Mouse (Mus musculus): Measurements from ENCODE around the gene Elovl1. TPM values are rescaled to one million over a fixed set of nuclear protein-coding genes. Genes with fewer than 3 reads are reported as not detected.
A peak's percentile ranks its signal among the peaks of the same experiment; 100 is the strongest.

The Elovl1 gene
- polyA plus RNA-seq, 1 experiment from 2014 or later = 63.5 TPM

DNA sequence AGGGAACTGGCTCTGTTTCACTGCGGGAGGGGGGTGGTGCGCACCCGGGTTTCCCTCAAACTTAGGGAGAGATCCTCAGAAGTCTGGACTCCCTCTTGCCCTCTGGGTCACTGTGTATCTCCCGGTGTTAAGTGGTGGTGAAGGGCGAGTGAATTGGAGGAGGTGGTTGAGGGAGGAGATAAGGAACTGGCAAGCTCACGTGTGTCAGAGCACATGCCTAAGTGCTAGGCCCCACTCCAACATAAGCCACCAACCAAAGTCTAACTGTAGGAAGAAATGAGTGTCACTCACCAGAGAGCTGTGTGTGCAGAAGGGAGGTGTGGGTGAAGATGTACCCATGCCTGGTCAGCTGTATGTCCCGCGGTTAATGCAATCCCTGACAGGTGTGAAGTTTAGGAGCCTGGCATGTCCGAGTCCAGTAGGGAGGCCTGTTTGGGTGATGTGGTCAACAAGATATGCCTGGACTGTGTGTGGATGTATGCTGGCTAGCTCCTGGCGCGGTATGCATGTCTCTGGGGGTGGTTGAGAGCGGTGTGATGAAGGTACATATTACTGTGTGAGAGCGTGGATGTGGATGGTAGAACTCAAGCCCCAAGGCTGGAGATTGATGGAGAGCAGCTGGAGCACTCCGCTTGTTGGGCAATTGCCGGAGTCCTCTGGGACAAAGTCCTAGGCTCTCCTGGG is 780 bp downstream of the Elovl1 start:
- in situ Hi-C loops (cut with MboI; ENCODE audit: low pct_unique_long_range_greater_than_20kb) = no loop called here
- DNase-seq (ENCODE audit: low read depth, low spot score) (no peak), ATAC-seq (peak; percentile 2)
- H3K27me3 ChIP-seq = no peaks in the 10 kb centered on the region
- POLR2A ChIA-PET = interaction anchor here (1.2 kb wide), 1 partner anchor 8 kb away, joined by 3 read pairs; the partner anchor contains the start of gene Cdc20
- CTCF ChIA-PET = interaction anchor here (1.0 kb wide), 1 partner anchor 138 kb away, joined by 4 read pairs; no protein-coding TSS in a partner anchor
- TF ChIP-seq CTCF (IDR thresholded peaks at IDR 0.05) = no peak

DNA sequence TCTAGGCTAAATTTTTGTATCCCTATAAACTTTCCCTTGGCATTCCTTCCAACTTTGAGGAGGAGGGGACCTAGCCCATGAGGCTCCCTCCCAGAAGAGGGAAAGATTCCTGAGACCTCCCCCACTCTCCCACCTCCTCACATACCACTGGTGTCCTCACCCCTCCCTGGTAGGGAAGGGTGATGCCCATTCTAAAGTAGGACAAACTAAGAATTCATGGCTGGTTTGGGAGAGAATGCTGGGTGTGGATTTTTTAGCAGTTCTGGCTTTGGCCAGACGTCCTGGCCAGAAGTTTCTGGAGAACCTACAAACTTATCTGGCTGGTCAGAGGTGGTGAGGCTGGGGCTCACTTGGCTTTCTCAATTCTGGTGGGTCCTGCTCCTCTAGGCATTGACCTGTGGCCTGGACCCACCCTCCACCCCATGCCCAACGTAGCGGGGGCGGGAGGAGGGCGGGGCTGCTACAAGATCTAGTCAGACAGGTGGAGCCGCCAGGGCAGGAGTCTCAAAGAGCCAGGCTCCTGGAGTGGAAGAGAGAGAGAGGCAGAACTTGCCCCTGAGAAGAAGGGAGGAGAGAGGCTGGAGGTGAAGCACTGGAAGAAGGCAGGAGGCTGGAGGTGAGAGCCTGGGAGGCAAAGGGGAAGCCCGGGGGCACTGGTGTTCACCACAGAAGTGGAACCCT is 1.5 kb downstream of the Elovl1 start:
- H3K27me3 ChIP-seq = no peaks in the 10 kb centered on the region
- ChIA-PET CTCF (interaction anchor here (1.0 kb wide), 1 partner anchor 137 kb away, joined by 4 read pairs; no protein-coding TSS in a partner anchor), POLR2A (interaction anchor here (1.2 kb wide), 1 partner anchor 8 kb away, joined by 3 read pairs; the partner anchor contains the start of gene Cdc20)
- DNase-seq (ENCODE audit: low read depth, low spot score) (no peak), ATAC-seq (no peak)
- no peak for TF ChIP-seq CTCF (IDR thresholded peaks at IDR 0.05)
- in situ Hi-C loops (cut with MboI; ENCODE audit: low pct_unique_long_range_greater_than_20kb) = no loop called here

DNA sequence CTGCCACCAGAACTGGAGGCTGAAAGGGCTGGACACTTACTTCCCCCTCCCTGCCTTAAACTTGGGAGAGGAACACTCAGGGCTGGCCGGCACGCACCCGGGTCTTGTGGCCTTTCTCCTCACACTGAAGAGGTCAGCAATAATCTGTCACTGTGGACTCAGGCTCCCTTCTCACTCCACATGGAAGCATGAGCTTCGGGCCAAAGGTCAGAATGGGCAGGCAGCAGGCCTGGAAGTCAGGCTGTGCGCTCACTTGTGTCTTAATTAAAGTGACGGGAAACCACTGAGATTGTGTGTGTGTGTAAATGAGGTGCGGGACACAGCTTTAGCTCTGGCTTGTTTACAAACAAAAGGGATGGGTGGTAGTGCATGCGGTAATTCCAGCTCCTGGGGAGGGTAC is 4.4 kb downstream of the Elovl1 start:
- ChIA-PET CTCF (no interaction called here), POLR2A (interaction anchor here (0.6 kb wide), 1 partner anchor 1283 kb away, joined by 3 read pairs; no protein-coding TSS in a partner anchor)
- no peak for TF ChIP-seq CTCF (IDR thresholded peaks at IDR 0.05)
- DNase-seq (ENCODE audit: low read depth, low spot score) = no peak
- in situ Hi-C loops (cut with MboI; ENCODE audit: low pct_unique_long_range_greater_than_20kb) = no loop called here
- no peaks in the 10 kb centered on the region for H3K27me3 ChIP-seq
- no peak for ATAC-seq

DNA sequence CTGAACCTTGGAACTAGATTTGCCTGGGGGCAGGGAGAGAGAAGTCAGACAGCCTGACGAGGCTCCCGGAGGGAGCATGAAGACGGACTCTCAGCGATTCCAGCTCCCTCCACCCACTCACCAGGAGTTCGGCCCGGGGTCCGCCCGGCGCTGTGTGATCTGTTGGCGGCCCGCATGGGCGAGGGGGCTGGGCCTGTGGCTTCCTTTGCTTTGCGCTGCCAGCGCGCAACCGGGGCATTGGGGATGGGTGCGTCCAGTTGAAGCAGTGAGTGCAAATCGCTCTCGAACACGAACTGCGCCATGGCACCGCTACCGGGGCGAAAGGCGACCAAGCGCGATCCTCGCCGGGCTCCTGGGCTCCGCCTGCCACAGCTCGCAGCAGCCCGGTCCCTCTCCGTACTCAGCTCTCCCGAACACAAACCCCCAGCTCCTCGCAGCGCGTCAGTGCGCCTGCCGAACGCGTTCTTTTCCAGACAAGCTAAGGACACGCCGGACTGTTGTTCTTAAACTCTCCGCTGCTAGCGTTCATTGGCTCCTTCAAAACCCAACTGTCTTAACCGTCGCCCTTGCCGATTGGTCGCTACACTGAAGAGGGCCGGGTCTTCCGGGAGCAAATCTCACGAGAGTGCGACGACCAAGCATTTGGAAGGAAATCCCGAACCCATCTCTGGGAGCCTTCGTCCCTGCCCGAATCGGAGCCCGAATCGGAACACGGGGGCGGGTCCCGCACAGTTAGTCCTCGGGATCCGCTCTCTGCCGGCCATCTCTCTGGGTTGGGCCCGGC is 9.1 kb downstream of the Elovl1 start, which contains the start of gene Cdc20:
Cdc20 (minus strand) TSS at position 533 of the 784 bp plus-strand sequence.
- ChIA-PET POLR2A (interaction anchor here (0.8 kb wide), 1 partner anchor 8 kb away, joined by 3 read pairs; no protein-coding TSS in a partner anchor), CTCF (no interaction called here)
- ATAC-seq (peak; percentile 92), DNase-seq (ENCODE audit: low read depth, low spot score) (peak; percentile 73)
- in situ Hi-C loops (cut with MboI; ENCODE audit: low pct_unique_long_range_greater_than_20kb) = no loop called here
- TF ChIP-seq CTCF (IDR thresholded peaks at IDR 0.05) = no peak
- no peaks in the 10 kb centered on the region for H3K27me3 ChIP-seq

DNA sequence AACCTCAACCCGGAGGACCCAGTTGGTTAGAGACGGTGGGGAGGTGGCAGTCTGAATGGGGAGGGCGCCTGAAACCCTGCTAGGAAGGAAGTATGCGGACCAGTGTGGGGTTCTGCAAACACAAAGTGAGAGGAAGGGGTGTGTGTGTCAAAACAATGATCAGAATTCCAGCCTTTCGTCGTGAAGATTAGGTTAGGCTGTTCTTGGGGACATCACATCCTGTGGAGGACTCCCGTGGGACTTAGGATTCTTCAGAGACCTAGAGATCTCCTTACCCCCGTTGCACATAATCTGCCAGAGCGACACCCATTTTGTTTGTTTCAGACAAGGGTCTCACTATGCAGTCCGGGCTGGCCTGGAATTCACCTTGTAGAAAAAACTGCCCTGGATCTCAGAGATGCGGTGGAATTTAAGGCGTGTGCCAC is 9.9 kb downstream of the Elovl1 start:
- DNase-seq (ENCODE audit: low read depth, low spot score) (no peak), ATAC-seq (no peak)
- no peaks in the 10 kb centered on the region for H3K27me3 ChIP-seq
- TF ChIP-seq CTCF (IDR thresholded peaks at IDR 0.05) = no peak
- in situ Hi-C loops (cut with MboI; ENCODE audit: low pct_unique_long_range_greater_than_20kb) = no loop called here
- POLR2A ChIA-PET = no interaction called here
- CTCF ChIA-PET = no interaction called here

DNA sequence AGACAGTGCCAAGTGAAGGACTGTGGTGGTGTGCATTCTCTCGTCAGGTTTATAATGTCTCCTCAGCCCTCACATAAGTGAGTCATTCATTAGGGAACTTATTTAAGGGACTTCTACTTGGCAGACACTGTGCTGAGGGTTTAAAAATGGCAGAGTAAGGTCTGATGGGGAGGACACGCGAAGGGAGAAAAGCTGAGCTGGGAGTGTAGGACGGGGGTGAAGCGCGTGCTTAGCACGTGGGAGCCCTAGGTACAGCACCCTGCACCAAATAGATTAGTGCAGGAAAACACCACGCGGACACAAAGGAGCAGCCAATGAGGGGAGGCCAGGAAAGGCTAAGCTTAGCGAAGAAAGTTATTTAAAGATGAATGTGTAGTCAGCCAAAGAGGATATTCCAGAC is 17.2 kb downstream of the Elovl1 start:
- CTCF ChIA-PET = no interaction called here
- DNase-seq (ENCODE audit: low read depth, low spot score) (no peak), ATAC-seq (no peak)
- POLR2A ChIA-PET = no interaction called here
- in situ Hi-C loops (cut with MboI; ENCODE audit: low pct_unique_long_range_greater_than_20kb) = no loop called here
- no peak for TF ChIP-seq CTCF (IDR thresholded peaks at IDR 0.05)
- peaks cover 14% of the 10 kb centered on the region for H3K27me3 ChIP-seq

DNA sequence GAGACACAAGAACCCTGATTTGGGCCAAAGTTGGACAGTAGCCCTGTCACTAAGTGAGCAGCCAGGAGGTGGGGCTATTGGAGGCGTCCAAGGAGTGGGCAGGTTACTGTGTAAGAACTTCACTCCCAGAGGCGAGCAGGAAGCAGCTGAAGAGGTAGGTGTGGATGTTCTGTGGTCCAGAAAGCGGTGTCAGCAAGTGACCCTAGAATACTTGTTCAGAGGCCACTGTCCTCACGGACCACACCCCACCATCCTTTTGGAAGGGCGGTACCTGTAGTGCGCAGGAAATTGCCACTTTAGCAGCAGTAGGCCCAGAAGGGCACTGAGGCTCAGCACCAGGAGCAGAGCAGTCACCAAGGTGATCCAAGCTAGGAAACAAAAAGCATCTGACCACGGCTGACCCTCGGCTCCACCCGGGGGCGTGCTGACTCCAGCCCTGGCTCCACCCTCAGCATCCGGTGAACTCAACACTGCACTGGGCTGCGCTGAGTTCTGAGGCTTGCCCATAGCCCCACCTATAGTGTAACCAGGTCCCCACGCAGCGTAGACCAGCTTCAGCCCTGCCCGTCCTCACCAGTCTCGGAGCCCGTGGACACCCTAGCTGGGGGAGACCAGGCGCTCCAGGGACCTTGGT is 18.0 kb downstream of the Elovl1 start:
- no peak for DNase-seq (ENCODE audit: low read depth, low spot score)
- ChIA-PET CTCF (interaction anchor here (1.9 kb wide), 1 partner anchor 120 kb away, joined by 4 read pairs; no protein-coding TSS in a partner anchor), POLR2A (no interaction called here)
- in situ Hi-C loops (cut with MboI; ENCODE audit: low pct_unique_long_range_greater_than_20kb) = no loop called here
- peaks cover 14% of the 10 kb centered on the region for H3K27me3 ChIP-seq
- no peak for TF ChIP-seq CTCF (IDR thresholded peaks at IDR 0.05)
- no peak for ATAC-seq

DNA sequence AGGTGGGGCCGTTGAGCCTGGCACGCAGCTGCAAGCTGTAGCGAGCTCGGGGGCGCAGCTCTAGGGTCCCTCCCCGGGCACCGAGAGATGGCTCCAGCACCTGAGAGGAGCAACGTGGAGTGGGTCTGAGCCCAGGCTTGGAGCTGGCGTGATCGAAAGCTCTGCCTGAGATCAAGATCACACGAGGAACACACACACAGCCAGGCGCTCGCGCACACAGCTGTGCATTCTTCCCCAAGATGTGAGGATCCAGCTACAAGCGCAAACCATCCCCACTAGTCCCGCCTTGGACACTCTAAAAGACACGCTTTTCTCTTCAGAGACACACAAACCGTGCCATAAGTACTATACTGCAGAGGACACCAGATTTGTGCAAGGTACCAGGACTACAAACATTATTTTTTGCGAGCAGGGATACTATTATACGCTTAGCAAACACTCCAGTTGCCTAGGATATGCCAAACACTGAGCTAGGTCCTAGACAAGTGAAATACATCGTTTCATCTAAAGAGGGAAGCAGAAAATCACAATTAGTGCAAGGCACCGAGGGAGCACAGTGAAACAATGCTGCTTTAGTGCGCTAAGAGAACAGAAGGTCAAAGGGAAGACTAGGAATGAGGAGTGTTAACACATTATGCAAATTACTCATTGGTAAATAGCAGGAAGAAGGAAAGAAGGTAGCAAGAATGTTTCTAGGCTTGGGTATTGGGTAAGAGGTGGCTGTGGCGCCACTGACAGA is 18.7 kb downstream of the Elovl1 start:
- in situ Hi-C loops (cut with MboI; ENCODE audit: low pct_unique_long_range_greater_than_20kb) = no loop called here
- DNase-seq (ENCODE audit: low read depth, low spot score) (no peak), ATAC-seq (no peak)
- peaks cover 14% of the 10 kb centered on the region for H3K27me3 ChIP-seq
- CTCF ChIA-PET = interaction anchor here (1.9 kb wide), 1 partner anchor 120 kb away, joined by 4 read pairs; no protein-coding TSS in a partner anchor
- no peak for TF ChIP-seq CTCF (IDR thresholded peaks at IDR 0.05)
- POLR2A ChIA-PET = no interaction called here

DNA sequence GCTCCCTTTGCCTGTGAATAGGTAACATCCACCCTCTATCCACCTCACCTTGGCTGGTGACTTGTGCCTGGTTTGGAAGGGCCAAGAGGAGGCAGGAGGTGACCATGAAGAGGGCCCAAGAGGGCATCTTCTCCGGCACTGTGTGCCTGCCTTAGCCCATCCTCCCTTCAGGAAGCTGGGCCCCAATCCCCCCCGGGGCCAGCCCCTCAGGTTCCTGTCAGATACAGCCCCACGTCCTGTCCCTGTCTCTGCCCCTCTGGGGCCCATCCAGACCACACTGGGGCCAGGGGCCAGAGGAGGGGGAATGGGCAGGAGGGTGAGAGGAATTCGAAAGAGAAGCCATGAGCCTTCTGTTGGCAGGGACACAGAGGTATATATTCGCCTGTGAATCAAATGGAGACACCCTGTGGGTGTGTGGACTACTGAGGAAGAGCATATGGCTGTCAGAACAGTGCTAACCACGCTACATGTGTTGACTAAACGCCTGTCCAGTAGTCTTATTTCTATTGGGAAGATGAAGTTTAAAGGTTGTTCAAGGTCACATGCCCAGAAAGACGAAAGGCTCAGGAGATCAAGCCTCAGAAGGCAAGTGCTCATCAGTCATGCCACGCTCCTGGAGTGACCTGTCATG is 29.6 kb downstream of the Elovl1 start, which contains the start of gene Mpl:
Mpl (minus strand) TSS at position 169 of the 631 bp plus-strand sequence.
- peaks cover 5% of the 10 kb centered on the region for H3K27me3 ChIP-seq

More for the DNA sequence above, 29.6 kb downstream of the Elovl1 start, which contains the start of gene Mpl:
- POLR2A ChIA-PET = no interaction called here
- TF ChIP-seq CTCF (IDR thresholded peaks at IDR 0.05) = no peak
- no peak for DNase-seq (ENCODE audit: low read depth, low spot score)
- ATAC-seq = no peak
- in situ Hi-C loops (cut with MboI; ENCODE audit: low pct_unique_long_range_greater_than_20kb) = no loop called here
- CTCF ChIA-PET = no interaction called here

Data from Patski (cell line).